Mouse (Mus musculus) fat pad, adult 2 months (tissue): Measurements from ENCODE around the gene Fam160b1.

Source experiments
- DNase-seq: peaks from one replicate; pipeline ENCODE4 v3.0.0-alpha.2; 2011; ENCODE audit warnings: low read depth, low spot score; ENCODE audit errors: extremely low read depth

The Fam160b1 gene

DNA sequence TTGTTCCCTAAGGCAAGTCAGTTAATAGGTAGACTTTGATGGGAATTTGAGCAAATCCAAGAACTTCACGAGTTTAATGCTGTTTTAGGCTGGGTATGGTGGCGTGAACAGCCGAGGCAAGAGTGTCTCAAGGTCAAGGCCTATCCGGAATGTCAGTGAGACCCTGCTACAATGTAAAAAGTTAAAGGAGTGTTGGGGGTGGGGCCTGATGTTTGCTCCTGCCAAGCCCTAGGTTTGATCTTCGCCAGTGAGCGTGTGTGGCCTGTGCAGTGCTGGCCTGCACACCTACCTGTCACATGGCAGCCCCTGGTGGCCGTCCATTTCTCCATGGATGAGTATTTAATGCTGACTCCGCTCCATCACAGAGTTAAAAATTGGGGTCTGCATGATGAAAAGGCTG lies 5.5 kb downstream of the Fam160b1 start:
- DNase-seq = no peak

DNA sequence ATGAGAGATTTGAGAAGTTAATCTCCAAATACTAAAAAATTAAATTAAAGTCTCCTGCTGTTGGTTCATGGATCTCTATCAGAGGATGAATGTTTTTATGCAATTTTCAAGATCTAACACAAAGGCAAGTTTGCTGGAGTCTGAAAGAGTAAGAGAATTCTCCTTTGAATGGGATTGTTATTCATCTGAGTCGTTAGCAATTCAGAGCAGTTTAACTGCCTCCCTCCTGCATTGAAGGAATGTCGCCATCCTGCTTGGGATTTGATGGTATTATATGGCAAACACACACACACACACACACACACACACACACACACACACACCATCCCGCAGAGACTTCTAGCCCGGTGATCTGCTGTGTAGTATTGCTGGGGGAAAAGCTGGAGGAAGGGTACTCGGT lies 6.1 kb downstream of the Fam160b1 start:
- DNase-seq = no peak

DNA sequence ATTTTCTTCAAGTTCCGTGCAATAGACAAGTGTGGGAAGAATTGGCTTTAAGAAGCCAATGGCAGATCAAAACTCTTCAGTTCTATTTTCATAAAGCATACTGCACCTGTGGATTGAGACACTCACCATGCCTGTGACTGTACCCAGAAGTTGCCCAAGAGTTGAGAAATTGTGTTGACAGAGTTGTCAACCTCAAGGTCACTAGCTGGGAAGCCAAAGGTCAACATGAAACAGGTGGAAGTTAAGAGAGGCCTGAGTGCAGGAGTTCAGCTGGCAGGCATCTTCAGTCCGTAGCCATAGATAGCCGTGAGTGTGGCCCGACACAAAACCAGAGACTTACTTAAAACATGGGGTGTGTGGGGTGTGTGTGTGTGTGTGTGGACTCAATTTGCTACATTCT lies 6.7 kb downstream of the Fam160b1 start:
- peak; percentile 73 for DNase-seq

DNA sequence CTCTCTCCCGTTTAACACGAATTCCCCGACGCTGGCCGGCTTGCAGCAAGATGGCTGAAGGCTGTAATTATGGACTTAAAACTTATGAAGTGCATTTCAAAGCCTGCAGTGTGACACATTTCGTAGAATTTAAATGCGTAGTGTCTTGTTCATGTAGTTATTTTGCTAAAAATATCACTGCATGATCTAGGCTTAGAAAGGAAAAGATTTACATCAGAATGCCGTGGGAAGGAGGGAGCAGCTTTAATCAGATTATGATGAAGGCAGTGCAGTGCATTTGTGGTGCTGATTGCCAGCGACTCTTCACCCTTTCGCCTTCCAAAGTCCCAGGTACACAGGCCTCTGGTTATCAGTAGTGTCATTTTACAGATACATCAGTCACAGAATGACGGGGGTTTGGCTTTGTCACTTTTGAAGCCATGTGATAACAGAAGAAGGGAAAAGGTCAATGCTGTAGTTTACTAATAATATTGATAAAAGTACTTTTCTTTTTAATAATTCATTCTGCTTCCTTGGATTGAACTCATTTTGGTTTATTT lies 7.4 kb downstream of the Fam160b1 start:
- DNase-seq = no peak

DNA sequence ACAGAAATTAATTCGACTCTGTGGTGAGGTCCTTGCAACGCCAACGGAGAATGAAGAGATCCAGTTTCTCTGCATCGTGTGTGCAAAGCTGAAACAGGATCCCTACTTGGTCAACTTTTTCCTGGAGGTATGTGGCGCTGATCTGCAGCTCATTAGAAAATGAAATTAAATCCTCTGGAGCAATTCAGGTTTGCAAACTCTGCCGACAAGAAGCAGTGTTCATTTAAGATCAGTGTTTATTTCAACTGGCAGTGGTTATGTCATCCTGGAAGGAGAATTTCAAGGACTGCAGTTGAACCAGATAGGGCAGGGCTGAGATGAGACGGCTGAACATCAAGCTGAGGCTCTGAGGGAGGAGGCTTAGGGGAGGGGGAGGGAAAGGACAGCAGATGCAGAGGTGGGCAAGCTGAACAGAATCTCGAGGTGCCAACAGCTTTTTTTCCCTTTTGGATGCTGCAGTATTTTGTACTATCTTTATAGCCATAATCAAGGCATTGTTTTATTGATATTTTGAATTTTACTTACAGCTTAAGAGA lies 12.9 kb downstream of the Fam160b1 start:
- no peak for DNase-seq

DNA sequence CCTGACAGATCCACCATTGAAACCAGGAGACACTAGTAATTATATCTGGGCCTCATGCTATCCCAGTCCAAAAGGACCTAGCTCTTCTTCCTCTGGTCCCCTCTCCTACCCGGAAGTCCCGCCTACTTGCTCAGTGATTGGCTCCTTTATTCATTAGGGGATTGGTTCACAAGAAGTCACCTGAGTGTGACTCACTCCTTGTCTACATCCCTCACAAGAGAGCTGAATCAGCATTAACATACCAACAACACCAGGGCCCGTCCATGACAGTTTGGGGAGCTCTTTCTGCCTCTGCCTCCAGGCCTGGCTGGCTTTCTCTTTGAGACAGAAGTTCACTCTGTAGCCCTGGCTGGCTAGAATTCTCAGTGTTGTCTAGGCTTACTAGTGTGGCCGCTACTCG lies 14.7 kb downstream of the Fam160b1 start:
- no peak for DNase-seq

DNA sequence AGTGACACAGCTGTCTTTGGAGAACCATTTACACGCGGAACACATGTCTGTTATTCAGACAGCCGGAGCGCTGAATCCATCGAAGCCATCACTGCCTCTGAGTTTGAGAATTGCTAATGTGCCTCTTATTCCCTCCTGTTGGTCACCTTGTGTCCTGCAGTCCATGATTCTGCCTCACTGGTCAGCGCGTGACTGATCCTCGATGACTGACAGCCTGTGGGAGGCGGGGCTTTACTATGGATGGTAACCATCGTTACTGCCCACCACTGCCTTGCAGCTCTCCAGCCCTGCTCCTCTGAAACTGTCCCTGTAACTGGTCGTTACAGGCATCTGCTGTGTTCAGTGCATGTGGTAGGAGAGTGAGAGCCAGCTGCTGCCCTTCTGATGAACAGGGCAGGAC lies 15.3 kb downstream of the Fam160b1 start:
- DNase-seq = no peak

DNA sequence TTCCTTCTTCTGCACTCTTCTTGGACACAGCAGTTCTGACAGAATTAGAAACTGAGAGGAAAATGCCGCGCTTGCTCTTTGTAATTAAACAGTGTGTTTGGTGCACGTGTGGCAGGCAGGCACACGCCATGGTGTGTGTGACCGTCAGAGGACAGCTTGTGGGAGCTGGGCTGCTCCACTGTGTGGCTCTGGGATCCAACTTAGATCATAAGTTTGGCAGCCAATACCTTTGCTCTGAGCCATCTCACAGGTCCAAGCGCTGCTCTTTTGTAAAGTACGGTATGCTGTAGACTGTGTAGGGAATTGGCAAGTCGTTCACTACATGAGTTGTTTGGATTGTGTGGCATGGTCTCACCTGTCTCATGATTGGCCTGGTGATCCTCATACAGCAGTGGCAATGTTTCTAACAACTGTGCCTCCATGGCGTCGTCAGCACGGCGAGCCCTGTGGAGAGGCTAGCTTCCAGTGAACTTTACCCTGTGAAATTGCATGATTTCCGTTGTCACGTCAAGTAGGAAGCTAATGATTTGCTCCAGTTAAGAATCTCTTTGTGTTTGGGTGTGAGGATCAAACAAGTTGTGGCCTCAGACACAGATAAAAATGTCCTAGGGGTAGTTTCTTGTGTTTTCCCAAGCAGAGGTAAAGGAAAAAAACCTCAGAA lies 16.7 kb downstream of the Fam160b1 start:
- no peak for DNase-seq

DNA sequence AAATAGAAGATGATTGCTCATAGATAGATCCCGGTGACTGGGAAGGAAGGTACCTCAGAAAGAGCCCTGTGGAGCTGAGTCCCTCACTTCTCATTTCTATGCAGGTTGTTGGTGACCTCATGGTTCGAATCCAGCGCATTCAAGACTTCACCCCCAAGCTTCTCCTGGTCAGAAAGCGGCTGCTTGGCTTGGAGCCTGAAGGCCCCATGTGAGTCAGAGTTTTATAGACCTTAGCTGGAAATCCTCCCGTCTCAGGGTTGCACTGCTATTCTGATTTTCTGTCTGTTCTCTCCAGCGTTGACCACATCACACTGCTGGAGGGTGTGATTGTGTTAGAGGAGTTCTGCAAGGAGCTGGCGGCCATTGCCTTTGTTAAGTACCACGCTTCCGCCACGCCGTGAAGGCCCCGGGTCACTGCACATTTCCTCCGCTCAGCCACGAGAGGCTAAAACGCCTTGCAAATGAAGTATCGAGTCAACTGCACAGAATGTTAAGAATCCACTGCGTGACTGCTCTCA lies 25.8 kb downstream of the Fam160b1 start:
- DNase-seq = no peak

DNA sequence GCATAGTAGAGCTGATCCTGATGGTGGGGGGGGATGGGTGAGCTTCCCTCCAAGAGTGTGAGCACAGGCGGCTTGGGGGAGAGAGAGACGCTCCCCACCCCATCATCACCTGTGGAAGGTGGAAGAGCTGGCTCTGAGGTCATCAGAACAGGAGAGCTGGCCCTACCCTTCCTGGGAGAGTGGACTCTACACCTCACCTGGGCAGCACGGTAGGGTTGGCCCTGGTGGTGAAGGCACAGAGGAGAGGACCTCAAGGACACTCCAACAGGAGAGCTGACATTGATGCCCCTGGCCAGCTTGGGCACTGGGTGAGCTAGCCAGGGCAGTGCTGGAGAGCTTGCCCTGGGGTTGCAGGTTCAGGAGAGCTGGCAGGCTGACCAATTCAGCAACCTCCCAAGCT lies 31.1 kb downstream of the Fam160b1 start:
- DNase-seq = no peak

DNA sequence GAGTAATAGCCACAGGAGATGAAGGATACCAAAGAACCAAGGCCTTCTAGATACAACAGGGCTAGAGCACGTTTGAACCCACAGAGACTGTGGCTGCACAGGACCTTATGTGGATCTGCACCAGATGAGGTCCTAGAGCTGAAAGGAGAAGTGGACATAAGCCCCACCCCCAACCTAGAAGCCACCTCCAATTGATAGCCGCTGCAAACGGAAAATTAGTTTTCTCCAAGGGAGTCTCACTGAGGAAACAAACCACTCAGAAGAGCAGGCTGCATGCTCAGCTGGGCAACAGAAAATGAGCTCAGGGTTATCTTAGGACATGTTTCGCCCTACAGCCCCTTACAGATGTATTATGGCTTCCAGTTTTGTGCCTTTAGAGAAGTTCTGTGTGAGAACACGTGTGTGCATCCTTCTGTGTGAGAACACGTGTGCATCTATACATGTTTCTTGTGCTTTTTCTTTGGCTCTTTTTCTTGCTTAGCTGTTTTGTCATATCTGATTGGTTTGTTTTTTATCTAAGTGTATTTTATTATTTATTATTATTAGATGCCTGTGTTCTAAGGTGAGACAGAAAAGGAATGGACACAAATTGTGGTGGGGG lies 33.0 kb downstream of the Fam160b1 start:
- DNase-seq = no peak

DNA sequence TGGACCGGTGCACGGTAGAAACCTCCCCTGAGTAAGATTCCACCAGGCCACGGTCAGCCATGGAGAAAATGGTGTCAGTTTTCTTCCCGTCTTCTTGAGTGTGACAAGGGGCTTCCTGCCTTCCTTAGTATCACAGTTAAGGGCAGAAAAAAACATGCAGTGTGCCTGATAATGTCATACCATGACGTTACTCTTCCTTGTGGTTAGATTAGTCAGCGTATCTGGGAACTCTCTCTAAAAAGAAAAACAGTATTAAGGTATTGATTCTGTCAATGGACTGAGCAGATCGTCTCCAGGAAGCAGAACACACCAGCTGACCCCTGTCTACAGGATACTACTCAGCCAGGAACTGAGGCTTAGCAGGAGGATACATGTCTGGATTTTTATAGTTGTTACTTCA lies 36.1 kb downstream of the Fam160b1 start:
- no peak for DNase-seq

DNA sequence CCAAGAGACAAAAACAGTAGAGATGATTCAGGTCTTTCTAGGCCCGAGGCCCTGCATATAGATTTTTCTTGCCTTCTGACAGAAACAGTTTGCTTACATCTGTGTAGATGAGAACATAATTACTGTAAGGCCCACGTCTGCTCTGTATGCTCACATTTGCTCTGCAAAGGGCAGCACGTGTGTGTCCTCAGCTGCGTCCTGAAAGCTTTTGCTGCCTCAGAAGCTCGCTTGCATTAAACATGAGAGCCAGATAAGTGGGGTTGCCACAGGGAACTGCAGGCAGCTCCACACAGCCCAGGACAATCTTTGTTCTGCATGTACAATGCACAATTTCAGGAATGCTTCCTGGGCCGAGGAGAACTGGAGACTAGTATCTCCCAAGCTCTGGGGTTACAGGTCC lies 41.9 kb downstream of the Fam160b1 start:
- DNase-seq = no peak

DNA sequence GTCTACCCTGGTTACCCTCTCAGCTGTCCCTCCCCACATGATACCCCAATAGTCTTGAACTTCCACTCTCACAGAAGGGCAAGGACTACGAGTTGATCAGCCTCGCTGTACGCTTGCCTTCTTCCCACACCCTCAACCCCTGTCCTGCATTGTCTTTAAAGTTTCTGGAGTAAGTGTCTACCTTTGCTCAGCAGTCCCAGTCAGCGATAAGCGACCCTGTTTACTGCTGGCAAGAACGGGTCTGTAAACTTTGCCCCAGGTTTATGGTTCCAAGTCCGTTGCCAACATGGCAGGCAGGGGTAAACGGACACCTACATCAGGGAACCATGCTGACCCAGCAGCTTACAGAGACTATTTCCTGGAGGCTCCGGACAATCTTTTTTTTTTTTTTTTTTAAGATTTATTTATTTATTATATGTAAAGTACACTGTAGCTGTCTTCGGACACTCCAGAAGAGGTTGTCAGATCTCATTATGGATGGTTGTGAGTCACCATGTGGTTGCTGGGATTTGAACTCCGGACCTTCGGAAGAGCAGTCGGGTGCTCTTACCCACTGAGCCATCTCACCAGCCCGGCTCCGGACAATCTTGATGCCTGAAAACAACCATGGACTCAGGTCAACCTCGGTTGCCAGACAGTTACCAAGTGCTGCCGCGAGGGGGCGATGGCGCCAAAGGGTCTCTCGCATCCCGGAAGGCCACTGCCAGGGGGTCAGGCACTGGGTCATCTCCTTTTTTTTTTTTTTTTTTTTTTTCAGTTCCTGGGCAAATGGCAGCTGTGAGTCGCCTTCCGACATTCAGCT lies 43.4 kb downstream of the Fam160b1 start:
- no peak for DNase-seq

DNA sequence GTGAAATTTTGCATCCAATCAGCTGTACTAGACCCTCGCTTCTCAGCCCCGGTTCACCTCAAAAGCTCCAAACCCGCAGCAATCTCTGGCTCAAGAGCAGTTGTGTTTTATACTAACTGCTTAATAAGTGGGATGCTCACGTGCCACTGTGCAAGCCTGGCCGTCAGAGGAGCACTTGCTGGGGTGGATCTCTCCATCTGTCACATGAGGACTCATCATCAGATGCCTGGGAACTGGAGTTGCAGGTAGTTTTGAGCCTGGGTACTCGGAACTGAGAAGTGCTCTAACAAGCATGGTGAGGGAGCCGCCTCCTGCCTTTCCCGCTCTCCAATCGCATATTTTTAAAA lies 44.0 kb downstream of the Fam160b1 start:
- DNase-seq = no peak

DNA sequence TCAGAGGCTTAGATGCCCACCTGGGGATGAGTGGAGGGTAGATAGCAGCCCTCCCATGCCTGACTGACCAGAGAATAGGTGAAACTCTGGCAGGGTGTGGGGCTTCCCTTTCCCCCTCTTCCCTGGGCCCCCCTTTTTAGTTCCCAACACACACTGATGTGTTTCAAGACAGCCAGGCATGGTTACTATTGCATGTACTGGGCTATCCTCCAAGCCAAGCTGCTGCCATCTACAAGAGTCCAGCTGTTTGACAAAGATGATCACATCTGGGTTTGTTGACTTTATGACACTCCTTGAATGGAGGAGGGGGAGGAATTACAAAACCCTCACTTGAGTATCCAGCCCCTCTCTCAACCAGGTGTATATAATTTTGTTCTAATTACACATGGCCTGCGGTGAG lies 47.5 kb downstream of the Fam160b1 start:
- DNase-seq = no peak

DNA sequence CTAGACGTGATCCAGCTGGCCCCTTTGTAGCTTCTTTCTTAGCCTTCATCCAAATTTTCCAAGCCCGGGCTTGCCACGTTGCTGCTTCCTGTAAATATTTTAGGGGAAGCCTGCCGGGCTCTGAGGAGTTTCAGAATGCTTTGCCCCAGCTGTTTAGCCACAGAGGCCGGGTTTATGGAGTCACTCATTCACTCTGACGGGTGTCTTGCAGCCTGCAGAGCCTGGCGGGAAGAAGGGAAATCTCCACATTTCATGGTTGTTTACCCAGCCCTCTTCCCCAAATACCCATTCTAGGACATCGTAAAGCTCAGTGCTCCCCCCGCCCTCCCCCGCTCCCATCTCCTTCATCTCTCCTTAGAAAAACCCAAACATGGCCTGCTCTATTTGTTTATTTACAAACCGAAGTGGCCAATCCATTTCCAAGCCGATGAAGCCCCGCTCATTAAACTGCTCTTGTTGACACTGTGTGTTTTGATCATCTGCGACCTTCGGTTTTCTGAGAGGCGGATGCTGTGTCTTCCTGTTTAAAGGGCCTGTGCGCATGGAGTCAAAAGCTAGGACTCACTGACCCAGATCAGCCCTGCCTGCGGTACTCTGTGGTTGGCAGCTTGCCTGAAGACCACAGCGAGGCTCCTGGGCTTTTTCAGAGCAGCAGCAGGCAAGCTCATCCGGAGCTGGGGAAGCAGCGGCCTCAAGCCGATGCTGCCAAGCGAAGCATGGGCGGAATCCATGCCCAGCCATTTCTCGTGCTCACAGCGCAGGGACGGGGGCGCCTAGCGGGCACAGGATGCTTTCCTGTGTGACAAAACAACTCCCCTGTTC lies 51.1 kb downstream of the Fam160b1 start:
- no peak for DNase-seq

DNA sequence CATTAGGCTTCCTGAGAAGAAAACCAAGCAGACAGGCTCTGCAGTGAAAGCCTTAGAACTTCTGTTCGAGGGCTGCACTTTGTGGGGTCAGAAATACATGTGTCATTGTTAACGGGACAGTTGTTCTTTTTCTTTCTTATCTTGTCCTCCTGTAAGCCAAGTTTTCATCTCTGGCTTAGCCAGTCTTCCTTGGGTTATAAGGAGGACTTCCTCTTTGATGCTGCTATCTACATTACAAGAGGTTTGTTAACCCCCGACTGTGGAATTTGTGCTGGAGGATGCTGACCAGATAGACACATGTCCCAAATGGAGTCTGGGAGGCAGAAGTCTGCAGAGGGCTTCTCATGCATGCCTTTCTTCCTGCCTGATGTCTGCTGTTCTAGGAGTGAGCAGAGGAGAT lies 52.7 kb downstream of the Fam160b1 start:
- DNase-seq = no peak

DNA sequence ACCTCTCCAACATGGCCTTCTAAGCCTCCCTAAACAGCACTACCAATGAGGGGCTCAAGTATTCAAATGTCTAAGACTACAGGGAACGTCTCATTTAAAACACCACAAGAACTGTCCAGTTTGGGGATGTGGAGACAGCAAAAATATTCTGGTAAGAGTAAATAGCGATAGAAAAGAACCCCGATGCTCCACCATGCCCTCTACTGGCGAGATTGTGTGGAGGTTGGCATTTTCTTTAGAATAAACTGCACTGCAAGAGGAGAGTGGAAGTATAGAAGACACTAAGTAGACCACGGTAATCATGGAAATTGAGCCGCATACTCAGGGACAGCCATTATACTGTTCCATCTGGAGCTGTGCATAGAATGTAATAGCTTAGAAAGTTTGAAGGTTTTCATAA lies 53.4 kb downstream of the Fam160b1 start:
- DNase-seq = no peak

DNA sequence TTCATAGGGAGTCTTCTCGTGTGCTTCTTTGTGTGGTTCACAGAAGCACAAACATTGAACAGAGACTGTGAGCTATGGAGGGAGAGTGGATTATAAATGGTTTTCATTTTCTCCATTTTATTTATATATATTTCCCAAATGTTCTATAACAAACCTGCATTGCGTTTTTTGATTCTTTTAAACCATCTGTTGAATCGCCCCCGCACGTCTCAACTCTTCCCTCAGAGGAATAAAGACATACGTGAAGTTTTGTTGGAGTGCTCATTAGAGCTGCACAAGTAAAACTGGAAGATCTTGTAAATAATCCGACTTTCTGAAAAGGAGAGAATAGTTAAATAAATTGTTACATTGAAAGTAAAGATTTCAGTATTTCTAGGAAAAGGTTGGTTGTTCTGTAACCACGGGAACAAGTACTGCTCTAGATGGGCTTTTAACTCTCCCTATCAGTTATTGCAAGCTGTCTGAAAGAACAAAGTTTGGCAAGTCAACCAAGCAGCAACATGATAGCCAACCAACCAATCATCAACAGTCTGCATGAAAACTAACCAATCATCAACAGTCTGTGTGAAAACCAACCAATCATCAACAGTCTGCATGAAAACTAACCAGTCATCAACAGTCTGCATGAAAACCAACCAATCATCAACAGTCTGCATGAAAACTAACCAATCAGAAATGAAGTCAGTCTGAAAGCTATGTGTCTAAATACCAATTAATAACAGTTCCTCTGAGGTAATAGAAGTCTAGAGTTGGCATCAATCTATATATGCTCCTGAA lies 54.7 kb downstream of the Fam160b1 start:
- no peak for DNase-seq
